Mouse (Mus musculus) embryonic fibroblast, embryonic 13.5 days (primary cell): ENCODE measurements around the gene Trmt1l.

Experiments used
- CTCF ChIP-seq: IDR thresholded peaks from 2 replicates; pipeline ENCODE4 v1.5.1; 2011; ENCODE audit warnings: mild to moderate bottlenecking, control low read depth, low read length, moderate library complexity, borderline replicate concordance; ENCODE audit not compliant: insufficient read depth
- POLR2A ChIP-seq: IDR thresholded peaks from 2 replicates; pipeline ENCODE4 v1.6.1; 2011; ENCODE audit warnings: low read depth, mild to moderate bottlenecking, control low read depth, low read length, moderate library complexity

DNA sequence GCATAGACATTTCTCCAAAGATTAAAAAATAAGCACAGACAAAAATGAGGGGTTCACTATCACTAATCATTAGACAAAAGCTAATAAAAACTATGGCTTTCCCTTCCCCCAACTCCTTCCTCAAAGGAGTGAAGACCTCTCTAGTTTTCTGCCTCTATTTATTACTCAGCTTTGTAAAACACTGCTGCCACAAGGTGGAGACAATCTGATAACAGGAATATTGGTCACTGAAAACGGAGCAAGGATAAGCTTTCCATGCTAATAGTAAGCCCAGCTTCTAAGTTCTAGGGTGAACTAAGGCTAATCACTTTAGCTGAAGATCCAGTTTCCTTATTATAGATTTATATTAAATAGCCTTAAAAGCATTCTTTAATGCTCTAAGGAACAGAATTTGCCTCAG is 64.1 kb downstream of the Trmt1l start:
- TF ChIP-seq CTCF (no peak), POLR2A (no peak)
